Mouse (Mus musculus) brain, embryonic 14.5 days (tissue): ENCODE measurements at regions not wholly inside any gene's neighbourhood (a gene's known extent, or its start where the extent isn't known, plus 50 kb on each side); places are given as distances from the start of the nearest gene placed in this dataset.

ENCODE experiments used
- CTCF ChIP-seq: fragments of 200-500 bp; IDR thresholded peaks from 2 replicates; pipeline ENCODE4 v1.5.1; 2012; ENCODE audit warnings: inconsistent platforms, mild to moderate bottlenecking, moderate library complexity, borderline replicate concordance; ENCODE audit not compliant: insufficient read depth, insufficient read length; ENCODE audit errors: extremely low read depth
- POLR2A ChIP-seq: fragments of 200-500 bp; IDR thresholded peaks from 2 replicates; pipeline ENCODE4 v1.6.1; 2012; ENCODE audit warnings: mild to moderate bottlenecking, inconsistent platforms, borderline replicate concordance; ENCODE audit not compliant: poor library complexity, insufficient read depth, insufficient read length, severe bottlenecking; ENCODE audit errors: extremely low read depth

- no peak for TF ChIP-seq POLR2A
- TF ChIP-seq CTCF: no peak
Measured at GRCm38 (mm10) chr4:131461728-131462127, 376.4 kb downstream of the Ptpru start.
